Mouse (Mus musculus) c-Kit-positive CD71-negative TER-119-negative erythroid progenitor cells, embryonic 14.5 days (primary cell): ENCODE measurements at regions not wholly inside any gene's neighbourhood (a gene's known extent, or its start where the extent isn't known, plus 50 kb on each side); places are given as distances from the start of the nearest gene placed in this dataset.

Source experiments
- DNase-seq: peaks from one replicate; pipeline ENCODE4 v3.0.0-alpha.2; 2013; ENCODE audit warnings: low read depth

DNA sequence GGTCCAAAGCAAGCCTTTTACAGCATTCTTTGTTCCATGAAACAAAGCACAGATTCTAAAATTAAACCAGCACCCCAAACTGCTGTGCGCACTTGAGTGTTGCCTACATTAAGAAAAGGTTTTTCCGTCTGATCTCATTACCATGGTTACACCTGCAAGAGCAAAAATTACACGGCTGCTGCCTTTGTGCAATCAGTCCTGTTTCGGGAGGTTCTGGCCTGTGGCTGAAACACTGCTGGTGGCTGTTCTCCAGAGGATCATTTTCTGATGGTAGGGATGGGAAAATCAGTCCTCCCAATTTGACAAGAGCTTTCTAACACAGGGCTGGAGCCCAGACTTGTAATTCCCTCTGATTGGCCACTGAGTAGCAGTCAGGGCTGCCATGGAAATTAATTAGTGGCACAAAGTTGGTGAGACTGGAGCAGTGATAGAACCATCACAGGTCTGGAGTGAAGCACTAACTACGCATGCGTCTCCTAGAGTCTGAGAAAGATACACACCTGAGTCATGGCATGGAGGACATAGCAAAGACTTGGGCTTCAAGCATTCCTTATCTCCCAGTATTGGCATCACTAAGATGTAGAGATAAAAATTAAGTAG lies 114.8 kb upstream of the Fam49a start:
- DNase-seq, result no peak

DNA sequence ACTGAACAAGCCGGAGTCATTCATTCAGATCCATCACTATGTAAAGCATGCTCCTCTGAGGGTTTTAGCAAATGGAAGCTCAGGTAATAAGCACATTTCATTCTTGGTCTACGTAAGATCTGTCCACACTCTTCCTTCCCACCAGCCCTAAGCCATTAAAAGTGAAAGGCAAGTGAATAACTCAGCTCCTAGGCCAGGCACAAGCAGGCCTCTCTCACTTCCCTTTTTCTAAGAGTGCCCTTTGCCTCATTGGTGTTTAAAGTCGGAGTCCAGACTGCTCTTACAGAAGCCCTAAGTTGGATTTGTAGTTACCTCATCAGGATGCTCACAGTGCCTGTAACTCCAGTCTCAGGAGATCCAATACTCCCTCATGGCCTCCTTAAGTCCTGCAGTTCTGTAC lies 114.1 kb upstream of the Fam49a start:
- DNase-seq, result no peak

- no peak for DNase-seq
Measured at GRCm38 (mm10) chr12:12148659-12149399, 113.1 kb upstream of the Fam49a start.

GRCm38 (mm10) chr12:12164411-12164810 lies 97.5 kb upstream of the Fam49a start:
- no peak for DNase-seq

DNA sequence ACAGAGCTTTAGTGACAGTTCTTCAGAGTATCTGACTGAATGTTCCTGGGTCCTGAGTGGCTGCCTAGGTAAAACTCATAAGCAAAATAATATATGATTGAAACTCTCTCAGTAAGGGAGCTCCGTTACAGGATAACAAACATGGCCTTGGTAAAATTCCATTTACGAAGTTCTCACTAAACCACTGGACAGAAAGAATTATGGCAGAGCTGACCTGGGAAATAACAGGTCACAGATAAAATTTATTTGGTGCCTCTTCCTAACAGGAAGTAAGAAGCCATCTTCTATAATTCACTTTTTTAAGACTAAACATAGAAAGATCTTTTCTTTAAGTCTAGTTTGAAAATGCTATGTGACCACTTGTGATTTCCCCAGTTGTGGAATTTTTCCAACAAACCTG lies 91.4 kb upstream of the Fam49a start:
- DNase-seq, result no peak

- no peak for DNase-seq
Measured at GRCm38 (mm10) chr12:12172087-12172823, 89.7 kb upstream of the Fam49a start.

DNA sequence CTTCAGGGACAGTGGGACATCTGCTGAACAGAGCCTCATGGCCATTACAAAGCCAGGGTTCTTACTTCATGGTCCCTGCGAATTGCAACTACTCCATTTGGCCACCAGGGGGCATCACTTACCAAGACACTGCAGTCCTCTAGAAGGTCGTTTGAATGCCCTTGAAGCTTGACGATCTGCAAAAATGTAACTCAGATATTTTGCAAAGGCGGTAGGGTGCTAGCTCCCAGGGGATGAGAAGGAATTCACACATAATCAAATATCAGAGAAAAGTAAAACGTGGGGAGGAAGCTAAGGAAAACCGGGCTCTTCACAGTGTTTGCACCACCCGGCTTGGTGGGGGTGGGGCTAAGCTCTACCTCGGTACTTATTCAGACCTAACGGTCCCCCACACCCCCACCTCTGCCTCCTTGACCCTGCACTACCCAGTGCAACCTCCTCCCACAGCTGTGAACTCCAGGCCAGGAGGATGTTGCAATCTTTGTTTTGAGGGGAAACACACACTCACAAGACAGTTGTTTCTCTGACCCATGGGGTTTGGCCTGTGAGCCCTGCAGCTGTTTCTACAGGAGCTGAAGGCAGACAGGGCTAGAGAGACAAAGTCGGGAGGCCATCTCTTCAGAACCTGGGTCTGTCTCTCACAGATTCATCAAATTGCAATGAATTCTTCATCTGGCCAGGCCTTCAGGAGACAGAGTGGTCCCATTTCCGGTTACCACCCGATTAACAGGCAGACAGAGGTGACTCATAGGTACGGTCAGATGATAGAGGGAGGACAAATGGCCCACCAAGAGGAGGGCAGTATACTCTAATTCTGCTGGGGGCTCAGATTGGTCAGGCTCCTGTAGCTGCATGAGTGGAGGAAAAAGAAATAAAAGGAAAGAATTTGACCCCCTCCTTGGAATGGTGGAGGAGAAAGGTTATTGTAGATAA lies 85.3 kb upstream of the Fam49a start:
- peak; percentile 70 for DNase-seq

DNA sequence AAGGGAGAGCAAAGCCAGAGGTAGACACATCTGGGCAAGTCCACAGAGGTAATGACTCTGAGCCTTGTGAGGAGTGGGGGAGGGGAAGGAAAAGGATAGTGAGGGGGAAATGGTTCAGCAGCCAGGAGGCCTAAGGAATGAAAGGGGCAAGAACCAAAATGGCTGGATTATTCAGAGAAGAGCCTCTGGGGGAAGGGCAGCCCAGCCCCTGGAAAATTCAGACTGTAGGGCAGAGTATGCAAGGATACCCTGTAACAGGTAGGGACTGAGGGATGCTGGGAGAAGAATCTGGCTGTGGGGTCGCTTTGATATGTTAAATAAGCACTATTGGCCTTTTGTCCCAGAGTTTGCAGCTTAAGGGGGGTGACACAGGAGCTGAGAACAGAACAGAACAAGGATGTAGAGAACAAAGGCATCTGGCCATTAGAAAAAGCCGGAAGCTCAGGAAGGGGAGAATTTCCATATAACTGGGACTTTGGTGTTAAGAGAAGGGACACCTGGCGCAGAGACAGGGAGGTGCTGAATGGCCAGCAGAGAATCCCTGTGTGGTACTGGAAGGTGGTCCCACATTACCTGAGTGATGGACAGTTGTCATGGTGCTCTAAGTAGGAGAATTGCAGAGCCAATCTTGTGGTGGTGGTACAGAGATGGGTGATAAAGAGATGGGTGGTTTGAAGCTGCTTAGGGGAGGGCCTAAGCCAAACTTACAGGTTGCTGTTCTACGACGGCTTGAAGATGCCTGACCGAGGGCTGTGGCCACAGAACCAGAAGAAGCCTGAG lies 84.5 kb upstream of the Fam49a start:
- no peak for DNase-seq

DNA sequence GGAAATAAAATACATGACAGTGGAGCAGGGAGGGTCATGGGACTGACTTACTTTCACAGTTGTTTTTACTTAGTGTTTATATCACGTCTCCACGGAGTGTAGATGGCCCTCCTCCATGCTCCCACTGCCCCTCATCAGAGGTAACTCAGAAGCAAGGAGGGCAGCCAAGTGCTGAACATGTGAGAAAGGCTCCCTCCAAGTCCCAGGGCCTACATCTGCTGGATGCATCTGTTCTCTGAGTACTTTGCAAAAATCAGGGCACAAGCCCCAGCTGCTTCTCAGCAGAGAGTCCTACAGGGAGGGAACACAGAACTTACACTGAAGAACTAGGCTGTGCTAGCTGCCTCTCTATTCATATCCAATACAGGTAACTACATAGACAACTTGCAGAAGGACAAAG lies 83.5 kb upstream of the Fam49a start:
- DNase-seq, result no peak

GRCm38 (mm10) chr12:12179292-12179865 lies 82.6 kb upstream of the Fam49a start:
- no peak for DNase-seq

- no peak for DNase-seq
Measured at GRCm38 (mm10) chr12:12180986-12181385, 81.0 kb upstream of the Fam49a start.

- no peak for DNase-seq
Measured at GRCm38 (mm10) chr12:12181686-12182085, 80.3 kb upstream of the Fam49a start.

- DNase-seq, result no peak
Measured at GRCm38 (mm10) chr12:12186353-12186752, 75.6 kb upstream of the Fam49a start.

GRCm38 (mm10) chr12:12195066-12195465 lies 66.9 kb upstream of the Fam49a start:
- no peak for DNase-seq

DNA sequence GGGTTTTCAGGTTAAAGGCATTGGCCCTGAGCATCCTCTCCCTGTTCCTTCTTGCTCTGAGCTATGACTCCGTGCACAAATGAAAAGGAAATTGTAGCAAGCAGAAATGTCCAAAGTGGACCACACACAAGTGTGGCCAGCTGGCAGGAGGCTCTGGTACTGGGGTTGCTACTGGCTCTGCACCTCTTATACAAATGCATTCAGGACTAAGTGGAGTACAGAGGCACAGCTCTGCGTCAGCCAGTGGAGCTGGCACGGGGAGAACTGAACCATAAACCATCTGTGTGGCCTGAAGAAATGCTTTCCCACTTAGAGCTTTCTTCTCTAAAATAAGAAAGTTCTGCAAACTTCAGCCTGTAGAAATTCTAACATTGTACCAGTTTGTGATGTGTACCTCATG lies 65.3 kb upstream of the Fam49a start:
- DNase-seq, result no peak

DNA sequence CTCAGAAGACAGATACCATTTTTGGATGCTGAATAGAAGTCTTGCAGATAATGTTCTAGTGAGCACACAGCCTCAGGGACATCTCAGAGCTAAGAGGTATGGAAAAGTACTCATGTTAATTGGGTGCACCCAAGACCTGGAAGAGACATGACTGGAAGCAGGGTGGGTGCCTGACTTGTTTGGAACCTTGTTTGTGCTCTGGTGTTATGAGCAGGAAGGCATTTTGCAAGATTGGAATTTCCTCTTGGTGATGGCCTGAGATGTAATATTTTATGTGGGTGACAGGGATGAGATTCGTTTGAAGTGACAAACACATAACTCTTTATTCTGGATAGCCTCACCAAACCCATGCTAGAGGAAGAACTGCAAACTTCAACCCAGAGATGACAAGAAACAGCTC lies 53.7 kb upstream of the Fam49a start:
- no peak for DNase-seq
